Mouse (Mus musculus) macrophage (primary cell): Measurements from ENCODE around the gene Bcl11a. TPM values are rescaled to one million over a fixed set of nuclear protein-coding genes. Genes with fewer than 3 reads are reported as not detected.
"Not testable (repeated sequence)": the region's sequence is repeated elsewhere in the genome, so short reads cannot be mapped to it uniquely, and the experiment has no call there.

Experiments
- H3K27ac ChIP-seq: fragments of 350-480 bp; formaldehyde crosslinking; 2 replicates; pipeline ENCODE4 v1.9.0; 2021
- H3K36me3 ChIP-seq: fragments of 350-480 bp; formaldehyde crosslinking; 2 replicates; pipeline ENCODE4 v1.9.0; 2021; ENCODE audit errors: inconsistent target
- H3K4me3 ChIP-seq: fragments of 350-480 bp; formaldehyde crosslinking; 2 replicates; pipeline ENCODE4 v1.9.0; 2021; ENCODE audit errors: inconsistent target
- H3K79me2 ChIP-seq: fragments of 350-480 bp; formaldehyde crosslinking; 2 replicates; pipeline ENCODE4 v1.9.0; 2021; ENCODE audit errors: inconsistent target
- WGBS: methylation state at CpG from one replicate; pipeline ENCODE4 v1.1.7; 2026; ENCODE audit warnings: inconsistent platforms; ENCODE audit not compliant: missing documents; 5-methylcytosine and 5-hydroxymethylcytosine counted together
- polyA plus RNA-seq: library from polyadenylated mRNA; stranded (reverse); fragments of 250-400 nt; gene quantifications from 3 replicates; pipeline ENCODE4 v1.2.4, GENCODE M21; 2018; ENCODE audit warnings: inconsistent platforms

The Bcl11a gene
- polyA plus RNA-seq, 1 experiment from 2014 or later: 0.32 TPM

GRCm38 (mm10) chr11:24125098-24125497 lies 47.2 kb downstream of the Bcl11a start:
- no peak overlapping the region for H3K4me3 ChIP-seq
- no peak overlapping the region for H3K27ac ChIP-seq
- 90% methylated on average over 6 of the region's 6 CpGs for WGBS
- no peaks in the 10 kb centered on the region for H3K79me2 ChIP-seq
- H3K36me3 ChIP-seq: no peaks in the 10 kb centered on the region

- WGBS: 69% methylated on average over 2 of the region's 2 CpGs
- Histone ChIP-seq H3K79me2 (no peaks in the 10 kb centered on the region), H3K36me3 (no peaks in the 10 kb centered on the region), H3K27ac (no peak overlapping the region), H3K4me3 (no peak overlapping the region)
Measured at GRCm38 (mm10) chr11:24128001-24128400, 50.1 kb downstream of the Bcl11a start.

- H3K79me2 ChIP-seq, H3K4me3 ChIP-seq, H3K27ac ChIP-seq, H3K36me3 ChIP-seq: not testable (repeated sequence)
- 91% methylated on average over 3 of the region's 4 CpGs for WGBS
Measured at GRCm38 (mm10) chr11:24128880-24129279, 51.0 kb downstream of the Bcl11a start.

GRCm38 (mm10) chr11:24129358-24130185 lies 51.7 kb downstream of the Bcl11a start:
- 72% methylated on average over 5 of the region's 5 CpGs for WGBS
- Histone ChIP-seq H3K4me3 (no peak overlapping the region), H3K79me2 (no peaks in the 10 kb centered on the region), H3K36me3 (no peaks in the 10 kb centered on the region), H3K27ac (no peak overlapping the region)

- Histone ChIP-seq H3K27ac (no peak overlapping the region), H3K4me3 (no peak overlapping the region), H3K79me2 (no peaks in the 10 kb centered on the region), H3K36me3 (no peaks in the 10 kb centered on the region)
- WGBS: 75% methylated on average over 7 of the region's 7 CpGs
Measured at GRCm38 (mm10) chr11:24130186-24130760, 52.4 kb downstream of the Bcl11a start.

GRCm38 (mm10) chr11:24131818-24132217 lies 54.0 kb downstream of the Bcl11a start:
- Histone ChIP-seq H3K79me2 (no peaks in the 10 kb centered on the region), H3K36me3 (no peaks in the 10 kb centered on the region), H3K4me3 (no peak overlapping the region), H3K27ac (no peak overlapping the region)
- WGBS: 68% methylated on average over 2 of the region's 2 CpGs

GRCm38 (mm10) chr11:24132358-24132757 lies 54.5 kb downstream of the Bcl11a start:
- H3K4me3 ChIP-seq: no peak overlapping the region
- H3K27ac ChIP-seq: no peak overlapping the region
- 85% methylated on average over 4 of the region's 6 CpGs for WGBS
- H3K79me2 ChIP-seq: no peaks in the 10 kb centered on the region
- no peaks in the 10 kb centered on the region for H3K36me3 ChIP-seq

- Histone ChIP-seq H3K36me3 (no peaks in the 10 kb centered on the region), H3K27ac (no peak overlapping the region), H3K79me2 (no peaks in the 10 kb centered on the region), H3K4me3 (no peak overlapping the region)
- 96% methylated on average over 2 of the region's 2 CpGs for WGBS
Measured at GRCm38 (mm10) chr11:24132853-24133252, 55.0 kb downstream of the Bcl11a start.

GRCm38 (mm10) chr11:24133484-24133883 lies 55.6 kb downstream of the Bcl11a start:
- 60% methylated on average over 3 of the region's 3 CpGs for WGBS
- H3K79me2 ChIP-seq: no peaks in the 10 kb centered on the region
- H3K36me3 ChIP-seq: no peaks in the 10 kb centered on the region
- H3K27ac ChIP-seq: no peak overlapping the region
- no peak overlapping the region for H3K4me3 ChIP-seq

- Histone ChIP-seq H3K79me2 (no peaks in the 10 kb centered on the region), H3K36me3 (no peaks in the 10 kb centered on the region), H3K27ac (no peak overlapping the region), H3K4me3 (no peak overlapping the region)
- WGBS: 95% methylated on average over 5 of the region's 5 CpGs
Measured at GRCm38 (mm10) chr11:24133928-24134327, 56.1 kb downstream of the Bcl11a start.

- Histone ChIP-seq H3K4me3 (no peak overlapping the region), H3K27ac (no peak overlapping the region), H3K79me2 (no peaks in the 10 kb centered on the region), H3K36me3 (no peaks in the 10 kb centered on the region)
- 49% methylated on average over 2 of the region's 2 CpGs for WGBS
Measured at GRCm38 (mm10) chr11:24135244-24135643, 57.4 kb downstream of the Bcl11a start.

GRCm38 (mm10) chr11:24136084-24136785 lies 58.4 kb downstream of the Bcl11a start:
- H3K27ac ChIP-seq: no peak overlapping the region
- H3K79me2 ChIP-seq: no peaks in the 10 kb centered on the region
- no peaks in the 10 kb centered on the region for H3K36me3 ChIP-seq
- H3K4me3 ChIP-seq: no peak overlapping the region
- 70% methylated on average over 6 of the region's 6 CpGs for WGBS

GRCm38 (mm10) chr11:24137891-24138290 lies 60.0 kb downstream of the Bcl11a start:
- H3K27ac ChIP-seq: no peak overlapping the region
- H3K36me3 ChIP-seq: no peaks in the 10 kb centered on the region
- no peaks in the 10 kb centered on the region for H3K79me2 ChIP-seq
- WGBS: 94% methylated on average over 2 of the region's 2 CpGs
- no peak overlapping the region for H3K4me3 ChIP-seq

- Histone ChIP-seq H3K4me3 (no peak overlapping the region), H3K27ac (no peak overlapping the region), H3K79me2 (no peaks in the 10 kb centered on the region), H3K36me3 (no peaks in the 10 kb centered on the region)
- WGBS: 40% methylated on average over 9 of the region's 9 CpGs
Measured at GRCm38 (mm10) chr11:24138600-24139375, 60.9 kb downstream of the Bcl11a start.
